Mouse (Mus musculus) myocyte (in vitro differentiated cells): ENCODE results near the gene Polr2b. TPM values are rescaled to one million over a fixed set of nuclear protein-coding genes. Genes with fewer than 3 reads are reported as not detected.

Source experiments
- H3K27me3 ChIP-seq: one replicate; pipeline ENCODE4 v1.6.1; 2011; ENCODE audit not compliant: control insufficient read depth, insufficient read depth, insufficient read length
- H3K36me3 ChIP-seq: one replicate; pipeline ENCODE4 v1.6.1; 2011; ENCODE audit not compliant: control insufficient read depth, insufficient read depth
- H3K4me2 ChIP-seq: one replicate; pipeline ENCODE4 v1.6.1; 2011; ENCODE audit warnings: low read depth, control low read depth
- H3K4me3 ChIP-seq: one replicate; pipeline ENCODE4 v1.5.1; 2011; ENCODE audit warnings: mild to moderate bottlenecking, control low read depth, moderate library complexity
- H3K79me2 ChIP-seq: one replicate; pipeline ENCODE4 v1.6.1; 2011; ENCODE audit not compliant: control insufficient read depth, insufficient read depth
- H3ac ChIP-seq: one replicate; pipeline ENCODE4 v1.6.1; 2011; ENCODE audit not compliant: control insufficient read depth, insufficient read length
- CEBPB ChIP-seq: IDR thresholded peaks from 2 replicates; pipeline ENCODE4 v1.6.1; 2011; ENCODE audit warnings: mild to moderate bottlenecking, moderate library complexity; ENCODE audit not compliant: poor library complexity, insufficient read depth, severe bottlenecking
- E2F4 ChIP-seq: IDR thresholded peaks from one replicate; pipeline ENCODE4 v1.6.1; 2011; ENCODE audit warnings: mild to moderate bottlenecking, control low read depth, moderate library complexity; ENCODE audit not compliant: insufficient read depth
- MAX ChIP-seq: IDR thresholded peaks from one replicate; pipeline ENCODE4 v1.6.1; 2011; ENCODE audit warnings: low read depth, mild to moderate bottlenecking, control low read depth
- MYOD1 ChIP-seq, 3 experiments: IDR thresholded peaks; one replicate each; pipeline ENCODE4 v1.6.1; 2011; ENCODE audit warnings: control low read depth in 2 of 3, low read depth in 2 of 3, mild to moderate bottlenecking in 2 of 3, moderate library complexity in 1 of 3; ENCODE audit not compliant: insufficient read length in 2 of 3, control insufficient read depth in 1 of 3
- MYOG ChIP-seq, 3 experiments: IDR thresholded peaks; one replicate each; pipeline ENCODE4 v1.6.1; 2011; ENCODE audit warnings: control low read depth in 2 of 3, low read depth in 2 of 3, mild to moderate bottlenecking in 2 of 3; ENCODE audit not compliant: insufficient read length in 2 of 3, control insufficient read depth in 1 of 3, insufficient read depth in 1 of 3
- POLR2A ChIP-seq: IDR thresholded peaks from one replicate; pipeline ENCODE4 v1.6.1; 2011; ENCODE audit warnings: low read depth, mild to moderate bottlenecking, control low read depth, moderate library complexity; ENCODE audit not compliant: insufficient read length
- POLR2AphosphoS2 ChIP-seq: IDR thresholded peaks from one replicate; pipeline ENCODE4 v1.6.1; 2011; ENCODE audit warnings: low read depth, control low read depth; ENCODE audit not compliant: insufficient read length
- REST ChIP-seq: IDR thresholded peaks from one replicate; pipeline ENCODE4 v1.6.1; 2011; ENCODE audit warnings: mild to moderate bottlenecking, control low read depth, moderate library complexity; ENCODE audit not compliant: insufficient read depth, insufficient read length
- SRF ChIP-seq: IDR thresholded peaks from one replicate; pipeline ENCODE4 v1.6.1; 2011; ENCODE audit warnings: low read depth; ENCODE audit not compliant: control insufficient read depth, insufficient read length
- TCF12 ChIP-seq: IDR thresholded peaks from one replicate; pipeline ENCODE4 v1.6.1; 2011; ENCODE audit warnings: mild to moderate bottlenecking, control low read depth; ENCODE audit not compliant: poor library complexity, insufficient read depth, severe bottlenecking
- TCF3 ChIP-seq: IDR thresholded peaks from one replicate; pipeline ENCODE4 v1.6.1; 2011; ENCODE audit warnings: low read depth, control low read depth; ENCODE audit not compliant: insufficient read length
- USF1 ChIP-seq: IDR thresholded peaks from one replicate; pipeline ENCODE4 v1.6.1; 2011; ENCODE audit warnings: low read depth, mild to moderate bottlenecking, control low read depth, moderate library complexity
- polyA plus RNA-seq: library from polyadenylated mRNA; unstranded; fragments of >200 nt; fragmentation: generic; extraction: Trizol; gene quantifications from one replicate; pipeline ENCODE4 v1.2.1, GENCODE M21; 2012; ENCODE audit warnings: missing spikeins

The Polr2b gene
- polyA plus RNA-seq, 1 experiment = 19.5 TPM

- TF ChIP-seq SRF (no peak), MYOD1 (IDR thresholded peaks at IDR 0.05; ENCODE audit: control insufficient read depth in 1 of 3, insufficient read length in 2 of 3, low read depth in 2 of 3) (no peak), MYOG (IDR thresholded peaks at IDR 0.05; ENCODE audit: control insufficient read depth in 1 of 3, insufficient read depth in 1 of 3, insufficient read length in 2 of 3, low read depth in 2 of 3) (no peak), MAX (no peak), TCF12 (no peak), E2F4 (no peak), REST (no peak), USF1 (no peak), CEBPB (no peak), TCF3 (no peak)
- no peaks in the 10 kb centered on the region for H3K27me3 ChIP-seq
- no peak overlapping the region for H3K4me3 ChIP-seq
- peaks cover 34% of the 10 kb centered on the region for H3K36me3 ChIP-seq
- H3ac ChIP-seq = no peak overlapping the region
- peaks cover 67% of the 10 kb centered on the region for H3K79me2 ChIP-seq
- no peak overlapping the region for H3K4me2 ChIP-seq
Measured at GRCm38 (mm10) chr5:77273151-77273550, 36.8 kb upstream of the Polr2b start.

- H3K79me2 ChIP-seq = peaks cover 42% of the 10 kb centered on the region
- H3K36me3 ChIP-seq = peaks cover 27% of the 10 kb centered on the region
- H3K4me2 ChIP-seq = no peak overlapping the region
- no peak overlapping the region for H3K4me3 ChIP-seq
- H3K27me3 ChIP-seq = no peaks in the 10 kb centered on the region
- H3ac ChIP-seq = no peak overlapping the region
- TF ChIP-seq MYOG (IDR thresholded peaks at IDR 0.05; ENCODE audit: control insufficient read depth in 1 of 3, insufficient read depth in 1 of 3, insufficient read length in 2 of 3, low read depth in 2 of 3) (no peak), TCF3 (no peak), MYOD1 (IDR thresholded peaks at IDR 0.05; ENCODE audit: control insufficient read depth in 1 of 3, insufficient read length in 2 of 3, low read depth in 2 of 3) (no peak), USF1 (no peak)
Measured at GRCm38 (mm10) chr5:77275950-77276349, 34.0 kb upstream of the Polr2b start.

GRCm38 (mm10) chr5:77277204-77277603, 32.7 kb upstream of the Polr2b start:
- Histone ChIP-seq H3K4me3 (no peak overlapping the region), H3ac (no peak overlapping the region)
- TF ChIP-seq MAX = no peak
- TF ChIP-seq CEBPB = no peak
- no peak for TF ChIP-seq REST
- TF ChIP-seq MYOG (IDR thresholded peaks at IDR 0.05; ENCODE audit: control insufficient read depth in 1 of 3, insufficient read depth in 1 of 3, insufficient read length in 2 of 3, low read depth in 2 of 3) = no peak
- TF ChIP-seq TCF12 = no peak
- no peak for TF ChIP-seq MYOD1 (IDR thresholded peaks at IDR 0.05; ENCODE audit: control insufficient read depth in 1 of 3, insufficient read length in 2 of 3, low read depth in 2 of 3)
- no peak for TF ChIP-seq POLR2AphosphoS2
- no peak for TF ChIP-seq POLR2A
- no peak for TF ChIP-seq SRF
- TF ChIP-seq E2F4 = no peak
- TF ChIP-seq TCF3 = no peak
- no peak for TF ChIP-seq USF1

GRCm38 (mm10) chr5:77281518-77282174, 28.3 kb upstream of the Polr2b start:
- no peak overlapping the region for H3K4me2 ChIP-seq
- H3K27me3 ChIP-seq = no peaks in the 10 kb centered on the region
- TF ChIP-seq TCF3 (no peak), POLR2A (no peak), MYOG (IDR thresholded peaks at IDR 0.05; ENCODE audit: control insufficient read depth in 1 of 3, insufficient read depth in 1 of 3, insufficient read length in 2 of 3, low read depth in 2 of 3) (no peak), MYOD1 (IDR thresholded peaks at IDR 0.05; ENCODE audit: control insufficient read depth in 1 of 3, insufficient read length in 2 of 3, low read depth in 2 of 3) (no peak), REST (no peak), POLR2AphosphoS2 (no peak), TCF12 (no peak), MAX (no peak), SRF (no peak), CEBPB (no peak), E2F4 (no peak), USF1 (no peak)
- no peak overlapping the region for H3K4me3 ChIP-seq
- peaks cover 11% of the 10 kb centered on the region for H3K79me2 ChIP-seq
- H3ac ChIP-seq = no peak overlapping the region
- H3K36me3 ChIP-seq = peaks cover 15% of the 10 kb centered on the region

More at GRCm38 (mm10) chr5:77277204-77277603, 32.7 kb upstream of the Polr2b start:
- Histone ChIP-seq H3K79me2 (peaks cover 33% of the 10 kb centered on the region), H3K4me2 (no peak overlapping the region), H3K27me3 (no peaks in the 10 kb centered on the region), H3K36me3 (peaks cover 27% of the 10 kb centered on the region)
